Comparison of ENCODE assay signal across 11 mouse cellular contexts in the genomic region with DNA sequence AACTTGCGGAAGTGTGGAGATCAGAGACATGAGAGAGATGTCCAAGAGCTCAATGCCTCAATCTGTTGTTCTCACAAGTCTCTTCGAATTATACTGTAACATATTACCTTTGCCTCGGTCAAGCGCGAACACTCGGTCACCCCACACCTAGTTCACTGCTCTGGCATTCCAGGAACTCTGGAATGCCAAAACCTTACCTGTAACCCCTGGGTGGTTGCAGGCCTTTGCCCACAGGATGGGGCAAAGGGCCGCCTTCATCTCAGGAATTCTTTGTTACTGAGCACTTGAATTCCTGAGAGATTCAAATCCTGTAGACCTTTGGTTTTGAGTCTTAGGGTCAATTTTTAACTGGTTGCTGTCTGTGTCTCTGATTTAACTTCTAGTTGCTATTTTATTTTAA.
"Had no signal": no experiment of that assay in that cellular context is flagged by ENCODE, and none has a peak within 500 bp of the region (broad histone marks: within the 10 kb centered on the region; RNA-seq: fewer than 3 reads in every experiment).

No protein-coding gene starts in this region.

- H3K9me3 ChIP-seq: limb, embryonic 12.5 days; liver, embryonic 13.5 days; megakaryocyte, embryonic 14.5 days; midbrain, embryonic 15.5 days had no signal

- ATAC-seq: hindbrain, postnatal 0 days; midbrain, embryonic 15.5 days had no signal

- H3K4me1 ChIP-seq: limb, embryonic 12.5 days; liver, embryonic 13.5 days; midbrain, embryonic 15.5 days had no signal

- DNase-seq: liver; liver, embryonic 13.5 days; lung, adult 18-20 months; right cerebral cortex, postnatal 14 days; thymus, postnatal 36 days had no signal

- H3K27ac ChIP-seq: hindbrain, postnatal 0 days; layer of hippocampus, adult 2 months; liver, embryonic 13.5 days; midbrain, embryonic 15.5 days had no signal

- H3K9ac ChIP-seq: limb, embryonic 12.5 days; liver, embryonic 13.5 days; midbrain, embryonic 15.5 days had no signal

- H3K4me3 ChIP-seq: layer of hippocampus, adult 2 months; limb, embryonic 12.5 days; liver, embryonic 13.5 days; megakaryocyte, embryonic 14.5 days; midbrain, embryonic 15.5 days had no signal

- H3K27me3 ChIP-seq: limb, embryonic 12.5 days; liver, embryonic 13.5 days; midbrain, embryonic 15.5 days had no signal

- H3K36me3 ChIP-seq: limb, embryonic 12.5 days; liver, embryonic 13.5 days; midbrain, embryonic 15.5 days had no signal

- H3K4me2 ChIP-seq: limb, embryonic 12.5 days; liver, embryonic 13.5 days; midbrain, embryonic 11.5 days; midbrain, embryonic 15.5 days had no signal
